Mouse (Mus musculus) testis, adult 2 months (tissue): Measurements from ENCODE around the gene Lgi4. TPM values are rescaled to one million over a fixed set of nuclear protein-coding genes. Genes with fewer than 3 reads are reported as not detected.

Experiments used
- H3K27ac ChIP-seq: fragments of 200-500 bp; 2 replicates; pipeline ENCODE4 v1.5.1; 2012; ENCODE audit warnings: low read depth, low read length; ENCODE audit not compliant: control insufficient read depth, insufficient read depth
- H3K27me3 ChIP-seq: fragments of 200-500 bp; 2 replicates; pipeline ENCODE4 v1.6.1; 2012; ENCODE audit warnings: mild to moderate bottlenecking, low read length, moderate library complexity; ENCODE audit not compliant: control insufficient read depth, insufficient read depth
- H3K36me3 ChIP-seq: fragments of 200-500 bp; 2 replicates; pipeline ENCODE4 v1.6.1; 2012; ENCODE audit warnings: mild to moderate bottlenecking, low read length; ENCODE audit not compliant: control insufficient read depth, insufficient read depth
- H3K4me1 ChIP-seq: fragments of 200-500 bp; 2 replicates; pipeline ENCODE4 v1.6.1; 2012; ENCODE audit warnings: low read length; ENCODE audit not compliant: control insufficient read depth, insufficient read depth
- H3K4me3 ChIP-seq: fragments of 200-500 bp; 2 replicates; pipeline ENCODE4 v1.5.1; 2012; ENCODE audit warnings: low read depth, mild to moderate bottlenecking, low read length, moderate library complexity, mixed read lengths; ENCODE audit not compliant: control insufficient read depth
- CTCF ChIP-seq: fragments of 200-500 bp; IDR thresholded peaks from 2 replicates; pipeline ENCODE4 v1.5.1; 2012; ENCODE audit warnings: low read depth, mild to moderate bottlenecking, inconsistent platforms, low read length, moderate library complexity; ENCODE audit not compliant: control insufficient read depth, insufficient read depth, insufficient replicate concordance
- POLR2A ChIP-seq: fragments of 200-500 bp; IDR thresholded peaks from 2 replicates; pipeline ENCODE4 v1.6.1; 2012; ENCODE audit warnings: low read depth, mild to moderate bottlenecking, inconsistent platforms, low read length, moderate library complexity; ENCODE audit not compliant: control insufficient read depth
- polyA plus RNA-seq: library from polyadenylated mRNA; depleted of rRNA; stranded (reverse); fragments of >200 nt; gene quantifications from 2 replicates; pipeline ENCODE4 v1.2.3, GENCODE M21; 2012

Lgi4 gene
- polyA plus RNA-seq, 1 experiment, result 2.0 TPM

- Histone ChIP-seq H3K36me3 (no peaks in the 10 kb centered on the region), H3K4me3 (no peak within 1 kb of the TSS), H3K4me1 (peaks cover 9% of the 10 kb centered on the region), H3K27me3 (no peaks in the 10 kb centered on the region), H3K27ac (peak within 1 kb of the TSS; percentile 63)
- TF ChIP-seq POLR2A, result no peak
- no peak for TF ChIP-seq CTCF
These were observed 2.1 kb upstream of the Lgi4 start, which contains the start of gene Fxyd1 for GRCm38 (mm10) chr7:31057071-31057470. Gene Fxyd1 (minus strand): TSS chr7:31057199.

GRCm38 (mm10) chr7:31057730-31058129, 1.4 kb upstream of the Lgi4 start:
- H3K27me3 ChIP-seq, result no peaks in the 10 kb centered on the region
- H3K27ac ChIP-seq, result peak overlapping the region; percentile 63
- H3K36me3 ChIP-seq, result no peaks in the 10 kb centered on the region
- H3K4me1 ChIP-seq, result peaks cover 9% of the 10 kb centered on the region
- TF ChIP-seq CTCF (no peak), POLR2A (no peak)
- no peak overlapping the region for H3K4me3 ChIP-seq

GRCm38 (mm10) chr7:31058211-31058610, 931 bp upstream of the Lgi4 start:
- no peak for TF ChIP-seq CTCF
- TF ChIP-seq POLR2A, result no peak

GRCm38 (mm10) chr7:31059919-31060620, 928 bp downstream of the Lgi4 start:
- Histone ChIP-seq H3K36me3 (no peaks in the 10 kb centered on the region), H3K27me3 (no peaks in the 10 kb centered on the region), H3K4me1 (peaks cover 6% of the 10 kb centered on the region), H3K4me3 (no peak overlapping the region), H3K27ac (peak overlapping the region; percentile 37; the same call in 1 of the 2 replicates)
- TF ChIP-seq POLR2A, result no peak
- no peak for TF ChIP-seq CTCF

More at GRCm38 (mm10) chr7:31058211-31058610, 931 bp upstream of the Lgi4 start:
- Histone ChIP-seq H3K36me3 (no peaks in the 10 kb centered on the region), H3K4me3 (no peak overlapping the region), H3K4me1 (peaks cover 8% of the 10 kb centered on the region), H3K27me3 (no peaks in the 10 kb centered on the region), H3K27ac (peak overlapping the region; percentile 63; the same call in 1 of the 2 replicates)

GRCm38 (mm10) chr7:31060621-31061010, 1.5 kb downstream of the Lgi4 start:
- Histone ChIP-seq H3K4me3 (no peak overlapping the region), H3K4me1 (peaks cover 6% of the 10 kb centered on the region), H3K27me3 (no peaks in the 10 kb centered on the region), H3K36me3 (no peaks in the 10 kb centered on the region), H3K27ac (no peak overlapping the region)
- TF ChIP-seq POLR2A (no peak), CTCF (no peak)

GRCm38 (mm10) chr7:31063074-31063560, 4.0 kb downstream of the Lgi4 start:
- Histone ChIP-seq H3K27ac (no peak overlapping the region), H3K36me3 (no peaks in the 10 kb centered on the region), H3K4me3 (no peak overlapping the region), H3K27me3 (no peaks in the 10 kb centered on the region), H3K4me1 (peaks cover 12% of the 10 kb centered on the region)
- TF ChIP-seq CTCF (no peak), POLR2A (no peak)

GRCm38 (mm10) chr7:31067836-31068235, 8.7 kb downstream of the Lgi4 start:
- Histone ChIP-seq H3K4me1 (peaks cover 14% of the 10 kb centered on the region), H3K27ac (no peak overlapping the region), H3K4me3 (no peak overlapping the region), H3K27me3 (no peaks in the 10 kb centered on the region), H3K36me3 (no peaks in the 10 kb centered on the region)
- TF ChIP-seq CTCF (no peak), POLR2A (no peak)

- Histone ChIP-seq H3K4me1 (peaks cover 14% of the 10 kb centered on the region), H3K27me3 (no peaks in the 10 kb centered on the region), H3K4me3 (no peak overlapping the region), H3K36me3 (no peaks in the 10 kb centered on the region), H3K27ac (no peak overlapping the region)
- TF ChIP-seq CTCF (no peak), POLR2A (no peak)
These were observed 10.3 kb downstream of the Lgi4 start for GRCm38 (mm10) chr7:31069491-31069890.
